Mouse (Mus musculus) embryonic facial prominence, embryonic 15.5 days (tissue): ENCODE measurements at regions not wholly inside any gene's neighbourhood (a gene's known extent, or its start where the extent isn't known, plus 50 kb on each side); places are given as distances from the start of the nearest gene placed in this dataset.

Source experiments
- ATAC-seq: fragments of 200-750 bp; cut with Nextera tagmentation; 2 replicates; pipeline ENCODE4 v1.8.0; 2017; ENCODE audit warnings: low read depth, moderate TSS enrichment; ENCODE audit not compliant: insufficient number of reproducible peaks, low FRiP score, low TSS enrichment
- H3K27ac ChIP-seq: fragments of 300-500 bp; sonication (generic); replicated peaks from 2 replicates; pipeline ENCODE4 v1.5.1; 2015; ENCODE audit warnings: mild to moderate bottlenecking, inconsistent platforms
- H3K27me3 ChIP-seq: fragments of 300-500 bp; sonication (generic); 2 replicates; pipeline ENCODE4 v1.6.1; 2015; ENCODE audit warnings: inconsistent platforms
- H3K36me3 ChIP-seq: fragments of 300-500 bp; sonication (generic); 2 replicates; pipeline ENCODE4 v1.6.1; 2015; ENCODE audit warnings: mild to moderate bottlenecking, inconsistent platforms
- H3K4me1 ChIP-seq: fragments of 300-500 bp; sonication (generic); 2 replicates; pipeline ENCODE4 v1.6.1; 2015; ENCODE audit warnings: inconsistent platforms
- H3K4me2 ChIP-seq: fragments of 300-500 bp; sonication (generic); replicated peaks from 2 replicates; pipeline ENCODE4 v1.6.1; 2015; ENCODE audit warnings: mild to moderate bottlenecking, inconsistent platforms
- H3K4me3 ChIP-seq: fragments of 300-500 bp; sonication (generic); replicated peaks from 2 replicates; pipeline ENCODE4 v1.5.1; 2015; ENCODE audit warnings: mild to moderate bottlenecking, inconsistent platforms
- H3K9ac ChIP-seq: fragments of 300-500 bp; sonication (generic); 2 replicates; pipeline ENCODE4 v1.6.1; 2015; ENCODE audit warnings: inconsistent platforms
- H3K9me3 ChIP-seq: fragments of 300-500 bp; sonication (generic); replicated peaks from 2 replicates; pipeline ENCODE4 v1.6.1; 2016; ENCODE audit warnings: inconsistent platforms
- WGBS: fragments of 180-500 bp; shearing (Covaris S2); methylation state at CpG from one replicate; pipeline ENCODE4 v1.1.7; 2015; 5-methylcytosine and 5-hydroxymethylcytosine counted together

DNA sequence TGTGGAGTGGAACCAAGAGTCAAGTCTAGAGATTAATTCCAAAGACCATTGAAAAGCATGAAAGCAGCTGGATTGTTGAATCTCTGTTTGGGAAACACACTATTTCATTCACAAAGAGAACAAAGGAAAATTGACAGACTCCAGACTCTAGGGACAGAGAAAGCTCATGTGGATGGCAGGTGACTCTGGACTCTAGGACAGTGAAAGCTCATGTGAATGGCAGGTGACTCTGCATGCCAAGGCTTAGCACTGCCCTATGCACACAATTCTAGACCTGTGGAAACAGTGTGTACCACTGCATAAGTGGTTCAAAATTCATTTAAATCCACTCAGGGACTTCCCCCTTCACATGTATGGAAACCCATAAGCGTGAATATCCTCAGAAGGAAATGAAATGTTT is 486.0 kb upstream of the Fam92a start:
- H3K27ac ChIP-seq: no peak overlapping the region

DNA sequence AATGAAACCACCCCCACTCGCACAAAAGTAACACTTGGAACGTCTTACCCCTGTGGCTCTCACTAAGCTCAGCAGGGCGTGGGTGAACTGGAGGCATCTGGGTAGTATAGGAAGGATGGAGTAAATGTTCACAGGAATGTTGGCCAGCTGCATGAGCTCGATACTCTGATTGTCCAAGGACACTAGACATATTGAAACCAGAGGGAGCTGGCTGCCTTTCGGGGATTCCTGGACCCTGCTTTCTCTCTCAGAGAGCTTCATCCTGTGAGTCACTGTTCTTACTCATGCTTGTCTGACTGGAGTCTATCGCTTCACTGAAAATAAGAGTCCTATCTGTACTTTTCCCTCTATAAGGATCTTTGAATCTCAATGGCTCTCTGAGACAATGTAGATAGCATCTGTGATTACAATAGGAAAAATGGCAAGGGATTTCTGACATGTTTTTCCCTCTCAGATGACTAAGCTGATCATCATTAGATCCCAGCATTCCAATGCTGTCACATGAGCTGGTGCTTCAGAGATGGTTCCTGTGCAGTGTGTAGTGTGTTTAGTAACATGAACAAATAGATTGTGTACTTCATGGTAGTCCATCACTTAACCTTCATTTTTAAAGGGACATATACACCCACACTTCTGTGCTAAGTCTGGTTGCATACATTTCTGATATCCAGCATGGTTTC is 485.2 kb upstream of the Fam92a start:
- Histone ChIP-seq H3K4me1 (0 out of 2 replicates have a peak, but pooled peaks cover 5% of the 10 kb centered on the region), H3K4me3 (no peak overlapping the region), H3K9ac (no peak overlapping the region), H3K9me3 (no peaks in the 10 kb centered on the region), H3K4me2 (no peak overlapping the region), H3K27ac (no peak overlapping the region), H3K36me3 (no peaks in the 10 kb centered on the region), H3K27me3 (no peaks in the 10 kb centered on the region)
- no peak for ATAC-seq
- 63% methylated on average over 6 of the region's 6 CpGs for WGBS

More for the DNA sequence above, 486.0 kb upstream of the Fam92a start:
- no peak overlapping the region for H3K9ac ChIP-seq
- no peaks in the 10 kb centered on the region for H3K36me3 ChIP-seq
- 89% methylated on average over 1 of the region's 1 CpGs for WGBS
- H3K27me3 ChIP-seq: no peaks in the 10 kb centered on the region
- H3K4me3 ChIP-seq: no peak overlapping the region
- H3K9me3 ChIP-seq: no peaks in the 10 kb centered on the region
- ATAC-seq: no peak
- H3K4me1 ChIP-seq: 0 out of 2 replicates have a peak, but pooled peaks cover 5% of the 10 kb centered on the region
- no peak overlapping the region for H3K4me2 ChIP-seq

DNA sequence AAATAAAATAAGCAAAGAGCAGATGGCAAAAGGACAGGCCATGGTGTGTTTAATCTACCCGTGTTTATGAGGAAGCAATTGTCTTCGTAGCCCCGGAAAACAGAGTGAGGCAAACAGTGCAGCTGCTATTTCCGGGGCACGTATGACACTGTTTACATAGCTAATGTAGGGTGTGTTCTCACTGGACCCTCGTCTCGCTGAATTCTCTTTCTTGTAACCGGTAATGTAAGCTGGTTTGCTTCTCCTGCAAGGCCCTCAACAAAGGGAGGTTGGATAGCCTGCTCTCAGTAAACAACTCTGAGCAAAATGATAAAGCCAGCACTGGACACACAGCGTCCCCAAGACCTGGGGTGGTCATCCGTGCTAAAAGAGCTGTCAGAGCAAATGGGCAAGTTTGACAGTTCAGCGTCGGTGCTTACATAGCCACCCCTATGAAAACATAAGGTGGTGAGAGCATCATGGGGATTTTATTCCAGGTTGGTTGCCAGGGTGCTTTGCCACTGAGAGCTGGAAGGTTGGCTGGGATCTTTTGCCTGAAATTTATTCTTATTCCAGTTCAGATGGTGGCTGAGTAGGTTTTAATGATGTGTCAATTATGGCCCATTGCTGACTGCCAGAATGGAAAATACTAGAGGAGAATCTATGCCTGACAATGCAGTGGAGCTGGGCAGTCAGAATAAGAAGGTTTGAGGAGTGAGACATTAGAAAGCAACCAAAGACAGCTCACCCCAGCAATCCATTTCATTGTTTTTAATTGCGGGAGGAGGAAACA is 483.8 kb upstream of the Fam92a start:
- ATAC-seq: no peak
- Histone ChIP-seq H3K36me3 (no peaks in the 10 kb centered on the region), H3K4me2 (no peak overlapping the region; the same call in 1 of the 2 replicates), H3K4me1 (0 out of 2 replicates have a peak, but pooled peaks cover 5% of the 10 kb centered on the region), H3K9me3 (no peaks in the 10 kb centered on the region), H3K27ac (no peak overlapping the region), H3K4me3 (no peak overlapping the region), H3K27me3 (no peaks in the 10 kb centered on the region), H3K9ac (no peak overlapping the region)
- 51% methylated on average over 13 of the region's 13 CpGs for WGBS

DNA sequence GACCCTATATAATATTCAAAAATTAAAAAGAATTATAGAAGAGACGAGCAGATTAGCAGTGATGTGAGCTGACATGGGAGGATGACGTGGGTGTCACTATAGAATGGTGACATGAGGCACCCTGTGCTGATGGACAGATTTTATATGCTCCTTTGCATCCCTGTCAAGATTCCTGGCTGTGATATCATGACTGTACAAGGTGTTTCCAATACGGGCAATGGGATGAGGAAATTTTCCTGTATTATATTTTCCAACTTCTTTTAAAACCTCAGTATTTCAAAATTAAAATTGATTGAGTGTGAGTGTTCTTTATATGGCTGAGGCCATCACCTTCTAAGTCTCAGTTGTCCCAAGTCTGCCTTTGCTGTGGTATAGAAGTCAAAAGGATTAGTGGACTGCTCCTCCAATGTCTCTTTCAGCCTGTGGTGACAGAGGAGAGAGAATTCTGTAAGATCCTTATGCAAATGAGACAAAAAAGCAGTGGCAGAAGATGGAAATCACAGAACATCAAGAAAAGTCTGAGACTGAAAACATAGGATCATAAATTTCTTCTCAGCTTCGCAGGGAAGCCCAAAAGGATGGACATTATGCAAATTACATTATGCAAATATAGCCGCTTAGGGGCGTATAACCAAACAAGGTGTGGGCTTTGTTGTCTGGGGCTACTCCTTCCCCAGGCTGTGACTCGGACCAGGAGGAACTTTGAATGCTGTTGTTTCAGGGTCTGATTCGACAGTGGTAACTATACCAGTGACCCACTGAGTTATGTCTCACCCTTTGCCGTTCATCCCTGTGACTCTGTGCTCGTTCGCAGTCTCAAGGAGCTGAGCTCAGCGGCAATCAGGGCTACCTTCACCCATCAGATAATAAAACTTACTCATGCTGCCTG is 483.0 kb upstream of the Fam92a start:
- Histone ChIP-seq H3K9ac (no peak overlapping the region), H3K36me3 (no peaks in the 10 kb centered on the region), H3K27ac (no peak overlapping the region), H3K4me2 (no peak overlapping the region; the same call in 1 of the 2 replicates), H3K9me3 (no peaks in the 10 kb centered on the region), H3K27me3 (no peaks in the 10 kb centered on the region), H3K4me3 (no peak overlapping the region), H3K4me1 (0 out of 2 replicates have a peak, but pooled peaks cover 5% of the 10 kb centered on the region)
- 60% methylated on average over 12 of the region's 12 CpGs for WGBS
- ATAC-seq: no peak

DNA sequence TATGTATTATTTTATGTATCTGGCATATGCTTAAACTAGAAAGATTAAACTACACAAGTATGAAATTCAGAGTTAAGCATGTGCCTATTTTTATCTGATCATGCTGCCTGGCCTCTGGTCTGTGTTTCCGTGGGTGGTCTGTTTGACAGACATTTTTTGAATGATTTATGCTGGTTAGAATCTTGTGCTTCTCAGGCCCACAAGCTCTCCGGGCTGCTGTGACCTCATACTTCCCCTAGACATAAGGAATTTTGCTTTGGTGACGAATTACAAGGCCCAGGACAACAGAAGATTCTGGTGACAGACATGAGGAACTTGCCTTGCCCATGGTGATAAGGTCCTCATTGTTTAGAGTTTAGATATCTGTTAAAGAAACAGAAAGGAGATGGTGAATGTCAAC is 475.9 kb upstream of the Fam92a start:
- Histone ChIP-seq H3K9ac (no peak overlapping the region), H3K4me1 (no peaks in the 10 kb centered on the region), H3K4me2 (no peak overlapping the region), H3K27me3 (no peaks in the 10 kb centered on the region), H3K36me3 (no peaks in the 10 kb centered on the region), H3K9me3 (no peaks in the 10 kb centered on the region), H3K27ac (no peak overlapping the region), H3K4me3 (no peak overlapping the region)
- WGBS: 30% methylated on average over 3 of the region's 3 CpGs
- no peak for ATAC-seq

DNA sequence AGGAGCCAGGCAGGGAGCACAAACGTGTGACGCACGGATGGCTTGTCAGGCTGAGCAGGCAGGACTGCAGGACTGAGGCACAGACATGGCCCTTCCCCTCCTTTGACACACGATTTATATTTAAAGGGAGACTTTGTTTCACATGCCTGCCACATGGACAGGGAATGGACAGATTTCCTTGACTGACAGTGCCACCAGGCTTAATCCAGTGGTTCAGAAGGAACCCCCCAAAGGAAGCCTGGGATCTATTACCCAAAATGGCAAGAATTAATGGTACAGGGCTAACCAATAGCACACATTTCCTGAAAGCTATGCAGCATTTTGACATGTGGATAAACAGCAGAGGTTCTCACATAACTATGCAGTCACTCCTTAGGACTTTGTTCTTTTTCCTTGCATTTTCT is 470.7 kb upstream of the Fam92a start:
- ATAC-seq: no peak; the same call in 1 of the 2 replicates
- 10% methylated on average over 4 of the region's 4 CpGs for WGBS
- no peaks in the 10 kb centered on the region for H3K27me3 ChIP-seq
- no peak overlapping the region for H3K27ac ChIP-seq
- no peaks in the 10 kb centered on the region for H3K36me3 ChIP-seq
- H3K4me2 ChIP-seq: no peak overlapping the region
- no peak overlapping the region for H3K4me3 ChIP-seq
- no peaks in the 10 kb centered on the region for H3K4me1 ChIP-seq
- no peaks in the 10 kb centered on the region for H3K9me3 ChIP-seq
- no peak overlapping the region for H3K9ac ChIP-seq

DNA sequence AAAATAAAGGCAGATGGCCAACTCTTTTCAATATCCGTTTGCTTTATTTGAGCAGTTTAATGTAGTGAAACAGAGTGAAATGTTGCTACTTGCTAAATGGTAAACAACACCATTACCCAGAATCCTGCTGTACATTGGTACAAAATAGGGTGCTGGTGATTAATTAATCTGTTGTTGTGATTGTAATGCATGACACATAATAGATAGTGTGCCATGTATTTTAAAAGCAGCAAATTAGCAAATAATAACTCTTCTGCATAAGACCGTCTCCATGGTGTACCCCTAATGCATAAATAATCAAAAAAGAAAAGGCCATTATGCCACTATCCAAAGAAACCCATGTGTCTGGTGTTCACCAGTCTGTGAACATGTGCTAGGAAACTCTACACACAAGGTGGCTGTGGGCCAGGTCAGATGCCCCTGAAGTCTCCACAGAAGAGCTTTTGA is 457.6 kb upstream of the Fam92a start:
- Histone ChIP-seq H3K36me3 (no peaks in the 10 kb centered on the region), H3K27me3 (no peaks in the 10 kb centered on the region), H3K9ac (no peak overlapping the region), H3K9me3 (no peaks in the 10 kb centered on the region), H3K4me1 (no peaks in the 10 kb centered on the region), H3K4me3 (no peak overlapping the region), H3K4me2 (no peak overlapping the region), H3K27ac (no peak overlapping the region)
- 75% methylated on average over 2 of the region's 2 CpGs for WGBS
- no peak for ATAC-seq

DNA sequence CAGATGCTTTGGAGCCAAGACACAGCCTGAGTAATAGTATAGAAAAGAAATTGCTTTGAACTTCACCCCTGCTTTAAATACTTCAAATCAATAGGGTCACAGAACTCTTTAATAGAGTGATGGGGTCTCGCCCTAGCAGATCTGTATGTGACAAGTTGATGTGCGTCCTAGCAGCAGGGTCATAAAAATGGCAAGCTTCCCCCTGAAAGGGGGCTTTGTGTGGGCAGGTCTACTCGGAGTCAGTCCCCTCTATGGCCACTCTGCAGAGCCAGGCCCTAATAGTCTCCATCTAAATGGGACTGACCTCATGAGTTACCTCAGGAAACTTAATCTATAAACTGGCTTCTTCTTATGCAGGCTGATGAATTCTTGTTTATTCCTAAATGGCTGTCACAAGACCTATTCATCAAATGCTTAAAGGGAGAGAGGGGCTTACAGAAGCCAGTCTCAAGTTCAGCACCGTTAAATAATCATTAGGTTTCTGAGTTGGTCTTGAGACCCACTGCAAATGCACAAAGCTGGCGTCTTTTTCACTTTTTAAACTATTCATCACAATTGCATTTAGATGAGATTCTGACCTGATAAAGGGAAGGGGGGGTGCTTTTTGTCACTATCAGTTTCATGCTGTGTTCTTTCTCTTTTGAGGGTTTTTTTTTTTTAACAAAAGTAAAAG is 457.0 kb upstream of the Fam92a start:
- H3K27ac ChIP-seq: no peak overlapping the region
- H3K9ac ChIP-seq: no peak overlapping the region
- no peak for ATAC-seq
- H3K9me3 ChIP-seq: no peaks in the 10 kb centered on the region
- H3K27me3 ChIP-seq: no peaks in the 10 kb centered on the region
- no peaks in the 10 kb centered on the region for H3K36me3 ChIP-seq
- no peak overlapping the region for H3K4me3 ChIP-seq
- no peak overlapping the region for H3K4me2 ChIP-seq
- WGBS: 53% methylated on average over 5 of the region's 5 CpGs
- no peaks in the 10 kb centered on the region for H3K4me1 ChIP-seq

DNA sequence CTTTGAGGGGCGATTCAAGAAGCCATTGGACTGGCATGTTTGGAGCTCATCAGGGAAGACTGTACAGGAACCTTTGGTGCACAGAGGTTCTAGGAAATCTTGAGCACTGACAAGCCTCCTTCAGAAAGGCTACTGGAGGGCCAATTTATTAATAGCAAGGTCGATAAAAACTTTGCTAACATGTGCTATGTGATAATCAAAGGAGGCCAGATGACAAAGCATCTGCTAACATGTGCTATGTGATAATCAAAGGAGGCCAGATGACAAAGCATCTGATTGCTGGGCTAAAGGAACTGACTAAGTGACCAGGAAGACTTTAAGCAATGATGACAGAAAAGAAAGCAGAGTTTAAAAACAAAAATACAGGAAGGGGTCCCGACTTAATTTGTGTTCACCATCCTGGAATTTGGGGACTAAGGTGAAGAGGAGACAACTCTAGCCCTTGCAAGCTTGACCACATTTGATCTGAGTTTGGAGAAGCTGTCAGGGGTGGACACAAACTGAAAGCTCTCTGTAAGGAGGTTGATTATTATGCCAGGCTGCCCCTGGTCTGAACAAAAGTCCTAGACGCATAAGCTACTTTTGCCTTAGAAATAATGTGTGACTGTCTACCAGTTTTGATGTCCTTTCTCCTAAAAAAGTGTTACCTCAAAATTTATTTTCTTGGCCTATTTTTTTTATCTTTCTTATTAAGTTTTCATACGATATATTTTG is 455.5 kb upstream of the Fam92a start:
- no peaks in the 10 kb centered on the region for H3K9me3 ChIP-seq
- no peaks in the 10 kb centered on the region for H3K36me3 ChIP-seq
- H3K4me1 ChIP-seq: no peaks in the 10 kb centered on the region
- ATAC-seq: no peak
- H3K4me2 ChIP-seq: no peak overlapping the region
- no peak overlapping the region for H3K27ac ChIP-seq
- no peaks in the 10 kb centered on the region for H3K27me3 ChIP-seq
- H3K4me3 ChIP-seq: no peak overlapping the region
- H3K9ac ChIP-seq: no peak overlapping the region
- 80% methylated on average over 5 of the region's 5 CpGs for WGBS

DNA sequence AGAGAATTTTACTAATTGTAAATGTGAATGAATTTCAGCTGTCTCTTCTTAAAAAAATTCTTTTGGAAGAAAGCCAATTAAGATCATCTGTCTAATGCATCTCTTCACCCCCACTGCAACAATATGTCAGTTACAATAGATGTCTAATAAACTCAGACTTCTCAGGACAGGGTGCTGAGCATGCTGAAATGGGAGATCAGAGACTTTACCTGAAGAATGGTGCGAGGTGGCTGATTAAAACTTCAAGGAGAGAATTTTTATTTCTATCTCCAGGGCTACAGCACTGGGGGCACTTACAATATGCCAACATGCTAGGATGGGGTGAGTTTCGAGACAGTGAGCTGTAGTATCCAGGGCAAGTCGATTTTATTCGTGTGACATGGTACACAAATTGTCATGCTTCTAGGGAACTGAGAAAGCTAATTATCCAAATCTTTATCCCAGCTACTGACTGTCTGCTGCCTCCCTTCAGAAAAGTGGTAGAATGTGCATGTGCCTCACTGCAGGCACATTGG is 449.0 kb upstream of the Fam92a start:
- no peak overlapping the region for H3K9ac ChIP-seq
- no peak overlapping the region for H3K4me2 ChIP-seq
- no peak overlapping the region for H3K27ac ChIP-seq
- 64% methylated on average over 4 of the region's 4 CpGs for WGBS
- no peaks in the 10 kb centered on the region for H3K36me3 ChIP-seq
- H3K27me3 ChIP-seq: no peaks in the 10 kb centered on the region
- H3K9me3 ChIP-seq: no peaks in the 10 kb centered on the region
- no peak for ATAC-seq
- no peak overlapping the region for H3K4me3 ChIP-seq
- no peaks in the 10 kb centered on the region for H3K4me1 ChIP-seq
